Mouse (Mus musculus): ENCODE results near the gene Hist1h2bh. TPM values are rescaled to one million over a fixed set of nuclear protein-coding genes. Genes with fewer than 3 reads are reported as not detected.

Gene Hist1h2bh
- polyA plus RNA-seq, 1 experiment: 4.0 TPM

Other genes starting within 250 kb of the Hist1h2bh start
- gene Zfp322a, start 174.2 kb downstream of the Hist1h2bh start, polyA plus RNA-seq (2012; rRNA removed): 22.2 and 24.3 TPM in 2 replicates
- 8.5 and 9.1 TPM in 2 replicates for gene Abt1, start 119.5 kb downstream of the Hist1h2bh start, polyA plus RNA-seq (2012; rRNA removed)
- gene Btn1a1, start 77.5 kb downstream of the Hist1h2bh start, polyA plus RNA-seq (2012; rRNA removed): 0.06 and 0.07 TPM in 2 replicates
- gene Btn2a2, start 54.5 kb downstream of the Hist1h2bh start, polyA plus RNA-seq (2012; rRNA removed): 0.04 and 0.11 TPM in 2 replicates
- 14.7 and 20.5 TPM in 2 replicates for gene Hist1h4h, start 12.3 kb downstream of the Hist1h2bh start, polyA plus RNA-seq (2012; rRNA removed)
- gene Hist1h2af, start 9.5 kb downstream of the Hist1h2bh start, polyA plus RNA-seq (2012; rRNA removed): 187 and 225 TPM in 2 replicates
- gene Hist1h3g, start 8.0 kb downstream of the Hist1h2bh start, polyA plus RNA-seq (2012; rRNA removed): 16.6 and 25.3 TPM in 2 replicates
- gene Hist1h3f, start 660 bp upstream of the Hist1h2bh start, polyA plus RNA-seq (2012; rRNA removed): 2.5 and 3.5 TPM in 2 replicates
- gene Hist1h4f, start 8.3 kb upstream of the Hist1h2bh start, polyA plus RNA-seq (2012; rRNA removed): 10.2 and 14.3 TPM in 2 replicates
- gene Hist1h1d, start 9.9 kb upstream of the Hist1h2bh start, polyA plus RNA-seq (2012; rRNA removed): 0.30 and 0.45 TPM in 2 replicates
- 20.2 and 31.1 TPM in 2 replicates for gene Hist1h3e, start 19.0 kb upstream of the Hist1h2bh start, polyA plus RNA-seq (2012; rRNA removed)
- 9.2 and 10.5 TPM in 2 replicates for gene Hist1h2ae, start 27.8 kb upstream of the Hist1h2bh start, polyA plus RNA-seq (2012; rRNA removed)
- gene Hist1h2bg, start 28.0 kb upstream of the Hist1h2bh start, polyA plus RNA-seq (2012; rRNA removed): 17.6 and 25.1 TPM in 2 replicates
- gene Hist1h2bf, start 30.8 kb upstream of the Hist1h2bh start, polyA plus RNA-seq (2012; rRNA removed): 7.5 and 10.9 TPM in 2 replicates
- gene Hist1h2ad, start 31.0 kb upstream of the Hist1h2bh start, polyA plus RNA-seq (2012; rRNA removed): 4.5 and 5.4 TPM in 2 replicates
- 14.9 and 24.5 TPM in 2 replicates for gene Hist1h3d, start 32.4 kb upstream of the Hist1h2bh start, polyA plus RNA-seq (2012; rRNA removed)
- gene Hist1h4d, start 38.2 kb upstream of the Hist1h2bh start, polyA plus RNA-seq (2012; rRNA removed): 6.8 and 9.8 TPM in 2 replicates
- gene Hist1h2be, start 77.7 kb upstream of the Hist1h2bh start, polyA plus RNA-seq (2012; rRNA removed): 2.1 and 2.5 TPM in 2 replicates
- gene Hist1h1e, start 79.2 kb upstream of the Hist1h2bh start, polyA plus RNA-seq (2012; rRNA removed): 5.2 and 7.1 TPM in 2 replicates
- 1.2 and 1.3 TPM in 2 replicates for gene Hist1h2ac, start 140.6 kb upstream of the Hist1h2bh start, polyA plus RNA-seq (2012; rRNA removed)
- 25.7 and 29.8 TPM in 2 replicates for gene Hist1h2bc, start 140.8 kb upstream of the Hist1h2bh start, polyA plus RNA-seq (2012; rRNA removed)
- gene Hist1h1t, start 152.4 kb upstream of the Hist1h2bh start, polyA plus RNA-seq (2012; rRNA removed): 0.16 TPM in 1 of 2 replicates, not detected in the other
- gene Hist1h4c, start 155.1 kb upstream of the Hist1h2bh start, polyA plus RNA-seq (2012; rRNA removed): 7.0 and 8.6 TPM in 2 replicates
- gene Hfe, start 167.5 kb upstream of the Hist1h2bh start, polyA plus RNA-seq (2012; rRNA removed): 2.3 and 2.4 TPM in 2 replicates
- 12.2 and 12.7 TPM in 2 replicates for gene Hist1h1c, start 195.4 kb upstream of the Hist1h2bh start, polyA plus RNA-seq (2012; rRNA removed)
- 19.7 and 29.1 TPM in 2 replicates for gene Hist1h3c, start 202.2 kb upstream of the Hist1h2bh start, polyA plus RNA-seq (2012; rRNA removed)
- 6.1 and 9.8 TPM in 2 replicates for gene Hist1h2bb, start 203.3 kb upstream of the Hist1h2bh start, polyA plus RNA-seq (2012; rRNA removed)
- 24.0 and 28.7 TPM in 2 replicates for gene Hist1h2ab, start 207.7 kb upstream of the Hist1h2bh start, polyA plus RNA-seq (2012; rRNA removed)
- 26.1 and 47.9 TPM in 2 replicates for gene Hist1h3b, start 208.9 kb upstream of the Hist1h2bh start, polyA plus RNA-seq (2012; rRNA removed)
- 20.0 and 24.9 TPM in 2 replicates for gene Hist1h4b, start 213.6 kb upstream of the Hist1h2bh start, polyA plus RNA-seq (2012; rRNA removed)
- gene Hist1h4a, start 217.8 kb upstream of the Hist1h2bh start, polyA plus RNA-seq (2012; rRNA removed): 8.6 and 12.5 TPM in 2 replicates
- gene Hist1h3a, start 219.0 kb upstream of the Hist1h2bh start, polyA plus RNA-seq (2012; rRNA removed): 15.6 and 21.5 TPM in 2 replicates
- gene Hist1h1a, start 220.3 kb upstream of the Hist1h2bh start, polyA plus RNA-seq (2012; rRNA removed): 3.5 and 4.3 TPM in 2 replicates
- gene Trim38, start 226.5 kb upstream of the Hist1h2bh start, polyA plus RNA-seq (2012; rRNA removed): 0.02 TPM in 1 of 2 replicates, not detected in the other